Mouse (Mus musculus) heart, embryonic 16.5 days (tissue): ENCODE data around the gene L3mbtl4. TPM values are rescaled to one million over a fixed set of nuclear protein-coding genes. Genes with fewer than 3 reads are reported as not detected.
"Not testable (repeated sequence)": the region's sequence is repeated elsewhere in the genome, so short reads cannot be mapped to it uniquely, and the experiment has no call there.

Experiments
- ATAC-seq: fragments of 200-750 bp; cut with Nextera tagmentation; replicated peaks from 2 replicates; pipeline ENCODE4 v1.8.0; 2017; ENCODE audit warnings: moderate number of reproducible peaks; ENCODE audit not compliant: insufficient read depth, low FRiP score; ENCODE audit errors: extremely low read depth
- H3K27ac ChIP-seq: fragments of 300-500 bp; sonication (generic); 2 replicates; pipeline ENCODE4 v1.5.1; 2014; ENCODE audit warnings: mild to moderate bottlenecking, low read length, control low read depth, moderate library complexity
- H3K27me3 ChIP-seq: fragments of 300-500 bp; sonication (generic); 2 replicates; pipeline ENCODE4 v1.6.1; 2014; ENCODE audit warnings: low read length, mixed read lengths; ENCODE audit not compliant: control insufficient read depth, insufficient read depth
- H3K36me3 ChIP-seq: fragments of 300-500 bp; sonication (generic); 2 replicates; pipeline ENCODE4 v1.6.1; 2014; ENCODE audit not compliant: control insufficient read depth, insufficient read depth
- H3K4me1 ChIP-seq: fragments of 300-500 bp; sonication (generic); 2 replicates; pipeline ENCODE4 v1.6.1; 2014; ENCODE audit warnings: low read length, mixed read lengths; ENCODE audit not compliant: control insufficient read depth, insufficient read depth
- H3K4me2 ChIP-seq: fragments of 300-500 bp; sonication (generic); 2 replicates; pipeline ENCODE4 v1.6.1; 2014; ENCODE audit warnings: low read depth, mild to moderate bottlenecking, control low read depth, low read length
- H3K4me3 ChIP-seq: fragments of 300-500 bp; sonication (generic); 2 replicates; pipeline ENCODE4 v1.5.1; 2014; ENCODE audit warnings: mild to moderate bottlenecking, control low read depth, low read length
- H3K9ac ChIP-seq: fragments of 300-500 bp; sonication (generic); 2 replicates; pipeline ENCODE4 v1.6.1; 2014; ENCODE audit warnings: low read length, control low read depth
- H3K9me3 ChIP-seq: fragments of 300-500 bp; sonication (generic); replicated peaks from 2 replicates; pipeline ENCODE4 v1.6.1; 2016; ENCODE audit warnings: low read length; ENCODE audit not compliant: control insufficient read depth
- WGBS: fragments of 180-500 bp; shearing (Covaris S2); extraction: QIAGEN DNeasy Blood & Tissue Kit; methylation state at CpG from one replicate; pipeline ENCODE4 v1.1.7; 2014; 5-methylcytosine and 5-hydroxymethylcytosine counted together
- polyA plus RNA-seq: library from polyadenylated mRNA; unstranded; fragments of >200 nt; fragmentation: Nextera tagmentation; extraction: Ambion mirVana; gene quantifications from 2 replicates; pipeline ENCODE4 v1.2.1, GENCODE M21; 2015

The L3mbtl4 gene
- polyA plus RNA-seq, 1 experiment from 2014 or later, result not detected

GRCm38 (mm10) chr17:68333382-68333781 is 59.8 kb downstream of the L3mbtl4 start:
- ATAC-seq, result no peak
- no peak overlapping the region for H3K4me3 ChIP-seq

DNA sequence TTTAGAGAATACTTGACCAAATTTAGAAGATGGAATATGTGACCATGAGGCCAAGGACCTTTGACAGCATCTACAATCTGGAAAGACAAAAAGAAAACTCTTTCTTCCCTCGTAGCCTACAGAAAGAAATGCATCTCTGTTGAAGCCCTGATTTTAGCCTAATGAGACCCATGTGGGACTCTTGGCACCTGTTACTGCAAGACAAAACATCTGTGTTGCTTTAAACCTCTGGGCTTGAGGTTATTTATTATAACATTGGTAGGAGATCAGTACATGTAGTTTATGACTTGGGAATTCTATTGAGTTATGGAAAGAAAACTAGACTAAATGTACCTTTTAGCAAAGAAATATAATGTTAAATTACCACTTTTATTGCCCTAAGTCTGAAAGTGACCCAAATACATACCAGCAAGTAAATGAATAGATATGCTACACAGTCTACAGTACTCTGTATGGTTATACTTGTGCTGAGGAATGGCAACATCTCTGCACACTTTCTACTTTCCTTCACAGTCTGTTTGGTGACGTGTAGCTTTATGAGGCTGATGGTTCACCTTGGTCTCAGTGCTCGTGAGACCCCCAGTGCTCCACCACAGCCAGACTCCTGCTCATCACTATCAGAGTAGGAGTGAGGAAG is 65.4 kb downstream of the L3mbtl4 start:
- Histone ChIP-seq H3K27ac (no peak overlapping the region), H3K4me1 (no peaks in the 10 kb centered on the region), H3K4me2 (no peak overlapping the region), H3K9me3 (no peaks in the 10 kb centered on the region), H3K4me3 (no peak overlapping the region), H3K27me3 (no peaks in the 10 kb centered on the region), H3K9ac (no peak overlapping the region), H3K36me3 (no peaks in the 10 kb centered on the region)
- WGBS, result 66% methylated on average over 3 of the region's 3 CpGs
- no peak for ATAC-seq

More at GRCm38 (mm10) chr17:68333382-68333781, 59.8 kb downstream of the L3mbtl4 start:
- H3K27me3 ChIP-seq, result no peaks in the 10 kb centered on the region
- no peaks in the 10 kb centered on the region for H3K9me3 ChIP-seq
- no peak overlapping the region for H3K9ac ChIP-seq
- H3K36me3 ChIP-seq, result no peaks in the 10 kb centered on the region
- H3K27ac ChIP-seq, result no peak overlapping the region
- no peak overlapping the region for H3K4me2 ChIP-seq
- WGBS, result 38% methylated on average over 3 of the region's 3 CpGs
- no peaks in the 10 kb centered on the region for H3K4me1 ChIP-seq

DNA sequence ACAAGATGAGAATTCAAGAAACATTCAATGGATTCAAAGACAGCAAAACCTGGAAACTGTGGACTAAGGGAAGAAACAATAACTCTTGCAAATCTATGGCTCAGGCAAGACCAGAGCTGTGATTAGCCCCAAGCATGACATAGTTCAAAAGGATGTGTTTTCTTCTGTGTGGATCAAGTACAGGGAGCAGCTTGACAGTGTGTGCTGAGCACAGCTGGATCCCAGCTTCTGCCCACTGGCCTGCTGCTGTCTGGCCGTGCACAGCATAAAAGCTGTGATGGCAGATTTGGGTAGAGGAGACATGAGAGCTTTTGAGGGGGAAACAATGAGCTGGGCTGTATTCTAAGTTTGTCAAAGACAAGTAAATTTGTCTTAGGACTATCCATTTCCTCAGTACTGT is 84.1 kb downstream of the L3mbtl4 start:
- H3K27me3 ChIP-seq, result no peaks in the 10 kb centered on the region
- no peaks in the 10 kb centered on the region for H3K9me3 ChIP-seq
- H3K4me1 ChIP-seq, result no peaks in the 10 kb centered on the region
- no peak overlapping the region for H3K4me3 ChIP-seq
- H3K4me2 ChIP-seq, result no peak overlapping the region
- no peak for ATAC-seq
- no peak overlapping the region for H3K27ac ChIP-seq
- H3K36me3 ChIP-seq, result no peaks in the 10 kb centered on the region
- no peak overlapping the region for H3K9ac ChIP-seq
- 61% methylated on average over 1 of the region's 1 CpGs for WGBS

- Histone ChIP-seq H3K9ac (no peak overlapping the region), H3K27me3 (no peaks in the 10 kb centered on the region), H3K4me2 (no peak overlapping the region), H3K4me3 (no peak overlapping the region), H3K27ac (no peak overlapping the region), H3K4me1 (no peaks in the 10 kb centered on the region), H3K36me3 (no peaks in the 10 kb centered on the region), H3K9me3 (peaks cover 4% of the 10 kb centered on the region; the same call in 1 of the 2 replicates)
- 69% methylated on average over 1 of the region's 1 CpGs for WGBS
- no peak for ATAC-seq
Observed at GRCm38 (mm10) chr17:68371101-68371500, 97.5 kb downstream of the L3mbtl4 start.

- no peaks in the 10 kb centered on the region for H3K4me1 ChIP-seq
Observed at GRCm38 (mm10) chr17:68388481-68388880, 114.9 kb downstream of the L3mbtl4 start.

GRCm38 (mm10) chr17:68405993-68406392 is 132.4 kb downstream of the L3mbtl4 start:
- no peak overlapping the region for H3K4me3 ChIP-seq
- no peak overlapping the region for H3K4me2 ChIP-seq
- no peaks in the 10 kb centered on the region for H3K9me3 ChIP-seq
- 65% methylated on average over 1 of the region's 1 CpGs for WGBS
- H3K4me1 ChIP-seq, result no peaks in the 10 kb centered on the region
- no peaks in the 10 kb centered on the region for H3K27me3 ChIP-seq
- no peak for ATAC-seq
- H3K9ac ChIP-seq, result no peak overlapping the region
- no peak overlapping the region for H3K27ac ChIP-seq
- H3K36me3 ChIP-seq, result no peaks in the 10 kb centered on the region

More at GRCm38 (mm10) chr17:68388481-68388880, 114.9 kb downstream of the L3mbtl4 start:
- Histone ChIP-seq H3K27ac (no peak overlapping the region), H3K9ac (no peak overlapping the region), H3K36me3 (no peaks in the 10 kb centered on the region), H3K4me3 (no peak overlapping the region), H3K27me3 (no peaks in the 10 kb centered on the region), H3K4me2 (no peak overlapping the region), H3K9me3 (no peaks in the 10 kb centered on the region)
- ATAC-seq, result no peak
- WGBS, result 62% methylated on average over 5 of the region's 5 CpGs

DNA sequence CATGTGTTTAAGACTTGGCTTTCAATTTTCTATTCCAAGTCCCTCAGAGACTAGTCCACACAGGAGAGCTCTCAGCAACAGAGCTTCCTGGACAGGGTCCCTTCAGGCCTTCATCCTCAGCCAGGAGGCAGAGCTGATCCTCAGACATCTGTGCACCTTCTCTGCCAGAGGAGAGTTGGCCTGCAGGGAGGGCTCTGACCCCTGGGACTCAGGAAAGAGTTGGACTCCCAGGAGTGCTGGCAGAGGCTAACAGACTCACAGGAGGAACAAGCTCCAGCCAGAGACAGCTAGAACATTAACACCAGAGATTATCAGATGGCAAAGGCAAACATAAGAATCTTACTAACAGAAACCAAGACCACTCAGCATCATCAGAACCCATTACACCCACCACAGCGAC is 133.5 kb downstream of the L3mbtl4 start:
- not testable (repeated sequence) for H3K27ac ChIP-seq, H3K27me3 ChIP-seq, H3K4me1 ChIP-seq, H3K9me3 ChIP-seq, ATAC-seq, H3K4me3 ChIP-seq, H3K36me3 ChIP-seq, H3K4me2 ChIP-seq, H3K9ac ChIP-seq
- WGBS, result 37% methylated on average over 1 of the region's 1 CpGs

GRCm38 (mm10) chr17:68422663-68423498 is 149.3 kb downstream of the L3mbtl4 start:
- Histone ChIP-seq H3K4me2 (no peak overlapping the region), H3K36me3 (no peaks in the 10 kb centered on the region), H3K4me1 (no peaks in the 10 kb centered on the region), H3K27me3 (no peaks in the 10 kb centered on the region), H3K9me3 (no peaks in the 10 kb centered on the region), H3K27ac (no peak overlapping the region), H3K4me3 (no peak overlapping the region), H3K9ac (no peak overlapping the region)
- 50% methylated on average over 12 of the region's 12 CpGs for WGBS
- no peak for ATAC-seq

GRCm38 (mm10) chr17:68433576-68433975 is 160.0 kb downstream of the L3mbtl4 start:
- Histone ChIP-seq H3K4me3 (no peak overlapping the region), H3K9ac (no peak overlapping the region), H3K27me3 (0 out of 2 replicates have a peak, but pooled peaks cover 2% of the 10 kb centered on the region), H3K27ac (no peak overlapping the region), H3K36me3 (no peaks in the 10 kb centered on the region), H3K4me1 (no peaks in the 10 kb centered on the region), H3K4me2 (no peak overlapping the region), H3K9me3 (no peaks in the 10 kb centered on the region)
- WGBS, result 67% methylated on average over 5 of the region's 5 CpGs
- ATAC-seq, result no peak
